Mouse (Mus musculus) cortical plate, adult 2 months (tissue): ENCODE results near the gene Wbp1.

ENCODE experiments used
- CTCF ChIP-seq: fragments of 200-500 bp; IDR thresholded peaks from 2 replicates; pipeline ENCODE4 v1.5.1; 2011; ENCODE audit warnings: mild to moderate bottlenecking, control low read depth, low read length; ENCODE audit not compliant: insufficient read depth; ENCODE audit errors: extremely low read depth
- POLR2A ChIP-seq: fragments of 200-500 bp; IDR thresholded peaks from 2 replicates; pipeline ENCODE4 v1.6.1; 2011; ENCODE audit warnings: mild to moderate bottlenecking, low read length, control low read depth; ENCODE audit not compliant: insufficient read depth; ENCODE audit errors: extremely low read depth

DNA sequence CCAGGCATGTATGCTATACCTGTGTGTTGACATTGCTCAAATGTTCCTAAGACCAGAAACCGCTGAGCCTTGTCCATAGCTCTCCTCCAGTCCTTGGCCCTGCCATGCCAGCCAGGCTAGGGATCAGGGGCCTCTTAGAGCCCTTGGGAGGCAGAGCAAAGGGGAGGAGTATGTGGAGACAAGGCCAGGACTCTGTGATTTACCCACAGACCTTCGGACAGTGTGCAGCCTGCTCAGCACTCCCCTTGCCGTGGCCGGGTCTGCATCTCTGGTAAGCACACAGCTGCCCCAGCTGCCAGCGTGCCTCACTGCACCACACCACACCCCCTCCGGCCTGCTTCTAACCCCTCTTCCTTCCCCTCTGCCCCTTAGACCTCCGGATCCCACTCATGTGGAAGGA is 25.9 kb upstream of the Wbp1 start:
- TF ChIP-seq POLR2A = no peak
- TF ChIP-seq CTCF = no peak
